Mouse (Mus musculus): Measurements from ENCODE around the gene Sema6d. TPM values are rescaled to one million over a fixed set of nuclear protein-coding genes. Genes with fewer than 3 reads are reported as not detected.

The Sema6d gene
- polyA plus RNA-seq, 1 experiment from 2014 or later = 27.7 TPM

DNA sequence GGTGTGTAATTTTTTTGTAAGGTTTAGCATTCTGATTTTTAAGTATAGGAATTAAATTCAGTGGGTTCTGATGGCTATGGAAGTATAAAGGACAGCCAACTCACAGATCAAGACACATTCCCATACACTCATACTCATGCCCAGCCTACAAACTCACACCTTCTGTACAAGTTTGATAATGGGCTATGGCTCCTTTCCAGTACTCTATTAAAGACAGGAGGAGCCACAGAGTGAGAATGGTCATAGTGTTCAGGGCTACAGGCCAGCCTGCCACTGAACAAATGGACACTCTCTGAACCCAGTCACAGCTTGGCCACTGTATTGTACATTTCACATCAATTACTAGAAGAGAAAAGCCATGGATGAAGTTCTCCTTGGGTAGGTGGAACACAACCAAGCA lies 583.3 kb downstream of the Sema6d start:
- ATAC-seq (ENCODE audit: insufficient number of reproducible peaks, insufficient read depth, low FRiP score, low read depth) = no peak
- Histone ChIP-seq H3K27ac (replicated peaks in 1 of 2; ENCODE audit: control insufficient read depth in 1 of 2, insufficient read depth in 1 of 2, low read depth in 2 of 2, low read length in 2 of 2) (no peak overlapping the region), H3K4me1 (ENCODE audit: control insufficient read depth in 2 of 2, insufficient read depth in 2 of 2, low read length in 2 of 2) (peaks cover 0 to 4% of the 10 kb centered on the region in 2 experiments; a peak in 1 of 4 replicates), H3K36me3 (ENCODE audit: control insufficient read depth, insufficient read depth, low read length) (no peaks in the 10 kb centered on the region), H3K9ac (ENCODE audit: low read length) (no peak overlapping the region), H3K27me3 (ENCODE audit: control insufficient read depth, insufficient read depth, low read length) (no peaks in the 10 kb centered on the region), H3K4me2 (ENCODE audit: low read length) (no peak overlapping the region), H3K9me3 (ENCODE audit: control insufficient read depth, low read length) (no peaks in the 10 kb centered on the region), H3K4me3 (ENCODE audit: control insufficient read depth in 1 of 2, insufficient read depth in 1 of 2, low read depth in 1 of 2, low read length in 2 of 2) (no peak overlapping the region)

DNA sequence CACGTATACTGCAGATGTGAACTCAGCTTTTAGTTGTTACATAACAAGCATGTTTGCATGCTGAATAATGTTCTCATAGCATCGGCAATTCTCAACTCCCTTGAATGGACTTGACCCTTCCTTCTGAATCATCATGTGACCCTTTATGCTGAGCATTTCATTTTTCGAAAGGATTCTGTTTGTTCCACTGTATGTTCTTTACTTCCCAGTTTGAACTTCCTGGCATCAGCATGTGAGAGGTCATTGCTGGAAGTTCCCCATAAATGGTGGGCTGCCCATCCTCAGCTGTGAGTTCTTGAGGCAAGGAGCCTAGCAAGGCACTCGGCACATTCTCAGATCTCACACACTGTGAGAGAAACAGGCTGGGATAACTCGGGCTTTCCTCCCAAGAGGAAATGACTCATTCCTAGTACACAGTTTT lies 594.7 kb downstream of the Sema6d start:
- Histone ChIP-seq H3K36me3 (ENCODE audit: control insufficient read depth, insufficient read depth, low read length) (no peaks in the 10 kb centered on the region), H3K4me1 (ENCODE audit: control insufficient read depth in 2 of 2, insufficient read depth in 2 of 2, low read length in 2 of 2) (no peaks in the 10 kb centered on the region), H3K4me2 (ENCODE audit: low read length) (no peak overlapping the region), H3K9ac (ENCODE audit: low read length) (no peak overlapping the region), H3K27me3 (ENCODE audit: control insufficient read depth, insufficient read depth, low read length) (no peaks in the 10 kb centered on the region), H3K4me3 (ENCODE audit: control insufficient read depth in 1 of 2, insufficient read depth in 1 of 2, low read depth in 1 of 2, low read length in 2 of 2) (no peak overlapping the region), H3K9me3 (ENCODE audit: control insufficient read depth, low read length) (no peaks in the 10 kb centered on the region), H3K27ac (replicated peaks in 1 of 2; ENCODE audit: control insufficient read depth in 1 of 2, insufficient read depth in 1 of 2, low read depth in 2 of 2, low read length in 2 of 2) (no peak overlapping the region)
- ATAC-seq (ENCODE audit: insufficient number of reproducible peaks, insufficient read depth, low FRiP score, low read depth) = no peak
- WGBS = 64% methylated on average over 5 of the region's 5 CpGs

GRCm38 (mm10) chr2:124690372-124690771 lies 600.6 kb downstream of the Sema6d start:
- H3K9me3 ChIP-seq (ENCODE audit: control insufficient read depth, low read length) = no peaks in the 10 kb centered on the region
- H3K9ac ChIP-seq (ENCODE audit: low read length) = no peak overlapping the region
- no peak overlapping the region for H3K4me2 ChIP-seq (ENCODE audit: low read length)
- no peaks in the 10 kb centered on the region for H3K36me3 ChIP-seq (ENCODE audit: control insufficient read depth, insufficient read depth, low read length)
- ATAC-seq (ENCODE audit: insufficient number of reproducible peaks, insufficient read depth, low FRiP score, low read depth) = no peak
- H3K27ac ChIP-seq (replicated peaks in 1 of 2; ENCODE audit: control insufficient read depth in 1 of 2, insufficient read depth in 1 of 2, low read depth in 2 of 2, low read length in 2 of 2) = no peak overlapping the region
- no peaks in the 10 kb centered on the region for H3K4me1 ChIP-seq (ENCODE audit: control insufficient read depth in 2 of 2, insufficient read depth in 2 of 2, low read length in 2 of 2)
- no peak overlapping the region for H3K4me3 ChIP-seq (ENCODE audit: control insufficient read depth in 1 of 2, insufficient read depth in 1 of 2, low read depth in 1 of 2, low read length in 2 of 2)
- no peaks in the 10 kb centered on the region for H3K27me3 ChIP-seq (ENCODE audit: control insufficient read depth, insufficient read depth, low read length)
- WGBS = 87% methylated on average over 1 of the region's 1 CpGs

- no peaks in the 10 kb centered on the region for H3K9me3 ChIP-seq (ENCODE audit: control insufficient read depth, low read length)
- WGBS = 85% methylated on average over 10 of the region's 10 CpGs
Measured at GRCm38 (mm10) chr2:124702621-124703020, 612.9 kb downstream of the Sema6d start.

DNA sequence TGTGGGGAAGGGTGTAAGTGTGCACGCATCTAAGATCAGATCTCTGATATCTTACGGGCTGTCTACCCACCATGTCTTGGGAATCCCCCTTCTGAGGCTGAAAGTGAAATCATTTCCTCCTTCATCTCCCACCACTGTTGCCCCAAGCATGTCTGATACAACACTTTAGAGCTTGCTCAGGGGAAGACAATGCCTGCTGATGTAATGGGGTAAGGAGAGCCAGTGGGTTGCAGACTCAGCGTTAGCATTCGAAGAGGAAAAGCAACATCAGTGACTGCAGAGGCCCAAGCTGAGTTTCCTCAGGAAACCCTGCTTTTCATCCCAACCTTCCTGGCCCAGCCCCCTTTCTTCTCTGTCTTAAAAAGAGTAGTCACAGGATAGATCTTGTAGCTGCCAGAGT lies 615.2 kb downstream of the Sema6d start:
- no peaks in the 10 kb centered on the region for H3K9me3 ChIP-seq (ENCODE audit: control insufficient read depth, low read length)
- H3K9ac ChIP-seq (ENCODE audit: low read length) = no peak overlapping the region
- no peak overlapping the region for H3K4me2 ChIP-seq (ENCODE audit: low read length)
- peak; percentile 77 for ATAC-seq (ENCODE audit: insufficient number of reproducible peaks, insufficient read depth, low FRiP score, low read depth)
- no peak overlapping the region for H3K4me3 ChIP-seq (ENCODE audit: control insufficient read depth in 1 of 2, insufficient read depth in 1 of 2, low read depth in 1 of 2, low read length in 2 of 2)
- peak overlapping the region; percentile 71 to 85 for H3K27ac ChIP-seq (replicated peaks in 1 of 2; ENCODE audit: control insufficient read depth in 1 of 2, insufficient read depth in 1 of 2, low read depth in 2 of 2, low read length in 2 of 2)
- no peaks in the 10 kb centered on the region for H3K36me3 ChIP-seq (ENCODE audit: control insufficient read depth, insufficient read depth, low read length)
- peaks cover 0 to 2% of the 10 kb centered on the region in 2 experiments; a peak in 2 of 4 replicates for H3K4me1 ChIP-seq (ENCODE audit: control insufficient read depth in 2 of 2, insufficient read depth in 2 of 2, low read length in 2 of 2)
- H3K27me3 ChIP-seq (ENCODE audit: control insufficient read depth, insufficient read depth, low read length) = no peaks in the 10 kb centered on the region
- 66% methylated on average over 4 of the region's 4 CpGs for WGBS

More at GRCm38 (mm10) chr2:124702621-124703020, 612.9 kb downstream of the Sema6d start:
- ATAC-seq (ENCODE audit: insufficient number of reproducible peaks, insufficient read depth, low FRiP score, low read depth) = no peak
- H3K27ac ChIP-seq (replicated peaks in 1 of 2; ENCODE audit: control insufficient read depth in 1 of 2, insufficient read depth in 1 of 2, low read depth in 2 of 2, low read length in 2 of 2) = no peak overlapping the region
- H3K27me3 ChIP-seq (ENCODE audit: control insufficient read depth, insufficient read depth, low read length) = no peaks in the 10 kb centered on the region
- peaks cover 0 to 2% of the 10 kb centered on the region in 2 experiments; a peak in 2 of 4 replicates for H3K4me1 ChIP-seq (ENCODE audit: control insufficient read depth in 2 of 2, insufficient read depth in 2 of 2, low read length in 2 of 2)
- H3K36me3 ChIP-seq (ENCODE audit: control insufficient read depth, insufficient read depth, low read length) = no peaks in the 10 kb centered on the region
- H3K4me3 ChIP-seq (ENCODE audit: control insufficient read depth in 1 of 2, insufficient read depth in 1 of 2, low read depth in 1 of 2, low read length in 2 of 2) = no peak overlapping the region
- no peak overlapping the region for H3K4me2 ChIP-seq (ENCODE audit: low read length)
- no peak overlapping the region for H3K9ac ChIP-seq (ENCODE audit: low read length)

GRCm38 (mm10) chr2:124705806-124706205 lies 616.0 kb downstream of the Sema6d start:
- Histone ChIP-seq H3K4me1 (ENCODE audit: control insufficient read depth in 2 of 2, insufficient read depth in 2 of 2, low read length in 2 of 2) (peaks cover 0 to 2% of the 10 kb centered on the region in 2 experiments; a peak in 2 of 4 replicates), H3K36me3 (ENCODE audit: control insufficient read depth, insufficient read depth, low read length) (no peaks in the 10 kb centered on the region), H3K4me3 (ENCODE audit: control insufficient read depth in 1 of 2, insufficient read depth in 1 of 2, low read depth in 1 of 2, low read length in 2 of 2) (no peak overlapping the region), H3K27me3 (ENCODE audit: control insufficient read depth, insufficient read depth, low read length) (no peaks in the 10 kb centered on the region), H3K27ac (replicated peaks in 1 of 2; ENCODE audit: control insufficient read depth in 1 of 2, insufficient read depth in 1 of 2, low read depth in 2 of 2, low read length in 2 of 2) (peak overlapping the region; percentile 8 to 43; a peak in 3 of 4 replicates), H3K9ac (ENCODE audit: low read length) (no peak overlapping the region), H3K9me3 (ENCODE audit: control insufficient read depth, low read length) (no peaks in the 10 kb centered on the region), H3K4me2 (ENCODE audit: low read length) (no peak overlapping the region)
- 45% methylated on average over 4 of the region's 4 CpGs for WGBS
- no peak for ATAC-seq (ENCODE audit: insufficient number of reproducible peaks, insufficient read depth, low FRiP score, low read depth)

- no peak overlapping the region for H3K4me3 ChIP-seq (ENCODE audit: control insufficient read depth in 1 of 2, insufficient read depth in 1 of 2, low read depth in 1 of 2, low read length in 2 of 2)
- no peak overlapping the region for H3K27ac ChIP-seq (replicated peaks in 1 of 2; ENCODE audit: control insufficient read depth in 1 of 2, insufficient read depth in 1 of 2, low read depth in 2 of 2, low read length in 2 of 2)
- H3K27me3 ChIP-seq (ENCODE audit: control insufficient read depth, insufficient read depth, low read length) = no peaks in the 10 kb centered on the region
- ATAC-seq (ENCODE audit: insufficient number of reproducible peaks, insufficient read depth, low FRiP score, low read depth) = no peak
- 48% methylated on average over 7 of the region's 7 CpGs for WGBS
- no peak overlapping the region for H3K9ac ChIP-seq (ENCODE audit: low read length)
- H3K4me2 ChIP-seq (ENCODE audit: low read length) = no peak overlapping the region
- H3K36me3 ChIP-seq (ENCODE audit: control insufficient read depth, insufficient read depth, low read length) = no peaks in the 10 kb centered on the region
- H3K9me3 ChIP-seq (ENCODE audit: control insufficient read depth, low read length) = no peaks in the 10 kb centered on the region
- peaks cover 0 to 2% of the 10 kb centered on the region in 2 experiments; a peak in 2 of 4 replicates for H3K4me1 ChIP-seq (ENCODE audit: control insufficient read depth in 2 of 2, insufficient read depth in 2 of 2, low read length in 2 of 2)
Measured at GRCm38 (mm10) chr2:124706896-124707295, 617.1 kb downstream of the Sema6d start.

Data from heart, embryonic 14.5 days (tissue).